Mouse (Mus musculus) bone marrow, adult 2 months (tissue): ENCODE data around the gene H2afy2.

Experiments
- CTCF ChIP-seq: fragments of 200-500 bp; IDR thresholded peaks from 2 replicates; pipeline ENCODE4 v1.5.1; 2011; ENCODE audit warnings: low read length, control low read depth; ENCODE audit not compliant: control insufficient read depth, insufficient read depth
- POLR2A ChIP-seq: fragments of 200-500 bp; IDR thresholded peaks from 2 replicates; pipeline ENCODE4 v1.6.1; 2011; ENCODE audit warnings: low read depth, mild to moderate bottlenecking, control low read depth, low read length, borderline replicate concordance; ENCODE audit not compliant: control insufficient read depth

DNA sequence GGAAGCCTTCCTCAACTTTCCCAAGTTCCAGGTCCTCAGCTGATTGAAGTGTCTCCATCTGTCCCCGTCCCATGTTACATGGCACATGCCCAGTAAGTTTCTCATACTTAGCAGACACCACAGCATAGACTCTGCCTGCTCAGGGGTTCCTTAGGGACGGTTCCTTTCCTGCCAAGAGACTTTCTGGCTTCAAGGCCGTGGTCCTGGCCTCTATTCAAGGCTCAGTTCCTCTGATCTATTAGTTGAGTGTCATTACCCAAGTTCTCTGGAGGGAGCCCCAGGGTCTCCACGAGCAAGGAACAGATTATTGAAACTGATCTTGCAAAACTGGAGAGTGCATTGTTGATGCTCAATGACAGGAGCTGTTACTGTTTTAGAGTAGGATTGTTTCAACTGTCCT, 79.3 kb downstream of the H2afy2 start:
- no peak for TF ChIP-seq CTCF
- TF ChIP-seq POLR2A, result no peak
